Mouse (Mus musculus) adrenal gland, postnatal 0 days (tissue): ENCODE measurements around the gene Ehd2. TPM values are rescaled to one million over a fixed set of nuclear protein-coding genes. Genes with fewer than 3 reads are reported as not detected.

Source experiments
- polyA plus RNA-seq: library from polyadenylated mRNA; unstranded; fragments of >200 nt; fragmentation: Nextera tagmentation; extraction: Ambion mirVana; gene quantifications from 2 replicates; pipeline ENCODE4 v1.2.1, GENCODE M21; 2015

Ehd2 gene
- polyA plus RNA-seq: 30.7 and 33.1 TPM in 2 replicates

DNA sequence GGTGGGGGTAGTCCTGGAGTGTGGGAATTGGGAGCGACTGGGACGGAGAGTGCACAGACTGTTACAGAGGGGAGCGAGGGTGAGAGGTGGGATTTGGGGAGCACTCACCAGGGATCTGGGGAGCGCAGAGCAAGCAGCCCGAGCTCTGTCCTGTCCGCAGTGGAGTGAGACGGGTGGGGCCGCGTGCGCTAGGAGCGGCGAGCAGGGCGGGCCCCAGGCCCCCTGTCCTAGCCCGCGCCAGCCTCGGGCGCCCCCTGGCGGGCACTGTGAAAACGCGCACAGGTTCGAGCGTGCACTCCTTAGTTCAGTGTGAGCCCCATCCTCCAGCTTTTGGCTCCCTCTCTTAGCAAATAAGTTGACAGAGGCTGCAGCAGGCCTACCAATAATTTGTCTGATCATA, at the start of gene Ehd2:
TSS of gene Ehd2 (minus strand) at position 256 of the 400 bp plus-strand sequence.

DNA sequence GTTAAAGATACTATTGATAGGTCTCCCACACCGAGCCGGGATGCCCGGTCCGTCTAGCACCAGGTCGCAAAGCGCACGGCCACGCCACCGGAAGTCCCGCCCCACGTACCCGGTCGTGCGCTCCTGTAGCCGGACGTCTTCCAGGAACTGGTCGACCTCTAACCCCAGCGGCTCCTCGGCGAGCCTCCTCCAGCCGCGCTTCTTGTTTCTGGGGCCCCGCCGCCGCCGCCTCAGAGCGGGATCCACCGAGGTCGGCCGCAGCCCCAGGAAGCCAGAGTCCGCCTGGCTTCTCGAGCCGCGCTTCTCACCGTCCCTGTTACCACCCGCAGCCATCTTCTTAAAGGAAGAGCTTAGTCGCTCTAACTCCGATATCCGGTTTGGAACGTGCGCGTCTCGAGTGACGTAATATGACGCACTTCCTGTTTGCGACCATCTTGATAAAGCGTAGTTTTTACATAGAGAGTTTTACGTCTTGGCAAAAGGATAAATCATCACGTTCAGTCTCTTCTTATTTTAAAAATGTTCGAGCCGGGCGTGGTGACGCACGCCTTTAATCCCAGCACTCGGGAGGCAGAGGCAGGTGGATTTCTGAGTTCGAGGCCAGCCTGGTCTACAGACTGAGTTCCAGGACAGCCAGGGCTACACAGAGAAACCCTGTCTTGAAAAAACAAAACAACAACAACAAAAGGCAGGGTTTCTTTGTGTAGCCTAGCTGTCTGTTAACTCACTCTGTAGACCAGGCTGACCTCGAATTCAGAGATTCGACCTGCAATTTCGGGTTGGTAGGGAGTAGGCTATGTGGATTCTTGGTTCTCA, 21.4 kb downstream of the Ehd2 start, which contains the start of gene Nop53:
TSS of gene Nop53 (minus strand) at position 354 of the 816 bp plus-strand sequence.

DNA sequence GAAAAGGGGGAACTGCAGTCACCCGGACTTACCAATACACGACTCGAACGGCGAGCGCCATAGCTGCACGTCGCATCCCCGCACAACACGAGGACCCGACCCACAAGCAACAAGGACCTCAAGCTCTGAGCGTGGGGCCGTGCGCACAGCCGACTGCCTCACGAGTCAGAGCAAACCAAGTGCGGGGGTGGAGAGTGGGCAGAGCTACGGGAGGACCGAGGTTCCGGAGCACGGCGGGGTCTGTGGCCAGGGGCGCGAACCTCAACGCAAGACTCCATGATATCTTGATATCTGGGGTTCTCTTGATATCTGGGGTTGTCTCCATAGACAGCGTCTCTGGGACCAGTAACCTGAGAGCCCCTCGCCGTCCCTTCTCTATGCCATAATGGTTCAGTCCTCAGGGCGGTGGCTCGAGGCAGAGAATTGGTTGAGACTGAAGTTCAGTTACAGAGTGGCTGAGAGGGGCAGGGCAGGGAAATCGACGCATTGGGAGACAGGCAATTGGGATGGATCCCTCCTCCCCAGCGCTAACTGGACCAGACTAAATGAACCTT, 45.1 kb downstream of the Ehd2 start, which contains the start of gene Selenow:
TSS of gene Selenow (minus strand) at position 183 of the 554 bp plus-strand sequence.

Other genes with a start within 250 kb of the Ehd2 start
- gene Obox5, start 217.4 kb downstream of the Ehd2 start, polyA plus RNA-seq: not detected in 2 replicates
- not detected in 2 replicates for gene Obox6, start 127.9 kb downstream of the Ehd2 start, polyA plus RNA-seq
- not detected in 2 replicates for gene Crx, start 87.6 kb downstream of the Ehd2 start, polyA plus RNA-seq
- 1.7 and 1.9 TPM in 2 replicates for gene Crxos, start 85.0 kb downstream of the Ehd2 start, polyA plus RNA-seq
- gene Selenow, start 45.2 kb downstream of the Ehd2 start, polyA plus RNA-seq: 528 and 758 TPM in 2 replicates
- gene Nop53, start 21.5 kb downstream of the Ehd2 start, polyA plus RNA-seq: 130 and 169 TPM in 2 replicates
- 5.0 and 5.6 TPM in 2 replicates for gene Bicra, start 80.4 kb upstream of the Ehd2 start, polyA plus RNA-seq
- 0.04 TPM in 1 of 2 replicates, not detected in the other for gene Zfp541, start 94.2 kb upstream of the Ehd2 start, polyA plus RNA-seq
- 112 and 151 TPM in 2 replicates for gene Napa, start 130.9 kb upstream of the Ehd2 start, polyA plus RNA-seq
- 20.5 and 26.0 TPM in 2 replicates for gene Kptn, start 152.3 kb upstream of the Ehd2 start, polyA plus RNA-seq
- gene Slc8a2, start 162.3 kb upstream of the Ehd2 start, polyA plus RNA-seq: 0.04 and 0.19 TPM in 2 replicates
- 25.0 and 35.2 TPM in 2 replicates for gene Meis3, start 207.5 kb upstream of the Ehd2 start, polyA plus RNA-seq